In genomic region chr17:35019894-35020293, GRCm38 (mm10) we compare ENCODE assay signal across 24 mouse cellular contexts. TPM values are rescaled to one million over a fixed set of nuclear protein-coding genes. Genes with fewer than 3 reads are reported as not detected.
DNase-seq lines count a peak whose midpoint lies in the region; ATAC-seq and TF ChIP-seq lines count a peak whose summit lies in the region.
"Had no signal": no experiment of that assay in that cellular context is flagged by ENCODE, and none has a peak within 500 bp of the region (broad histone marks: within the 10 kb centered on the region; RNA-seq: fewer than 3 reads in every experiment).

No protein-coding gene starts in this region.

- WGBS in forebrain, embryonic 11.5 days = 76% methylated on average over 11 of the region's 11 CpGs
- WGBS in forebrain, embryonic 15.5 days = 75% methylated on average over 11 of the region's 11 CpGs
- WGBS in liver, postnatal 0 days (ENCODE audit: insufficient replicate concordance) = 81% methylated on average over 11 of the region's 11 CpGs
- 81% methylated on average over 11 of the region's 11 CpGs for WGBS in liver, embryonic 12.5 days (ENCODE audit: insufficient replicate concordance)
- 82% methylated on average over 11 of the region's 11 CpGs for WGBS in embryonic facial prominence, embryonic 10.5 days

- no peak overlapping the region for H3K9ac ChIP-seq in forebrain, embryonic 11.5 days (ENCODE audit: low read length)
- H3K9ac ChIP-seq in forebrain, embryonic 15.5 days (replicated peaks) = no peak overlapping the region
- H3K9ac ChIP-seq in liver, postnatal 0 days (replicated peaks) = no peak overlapping the region
- no peak overlapping the region for H3K9ac ChIP-seq in liver, embryonic 12.5 days
- H3K9ac ChIP-seq: forebrain, embryonic 13.5 days; forebrain, postnatal 0 days; heart, embryonic 13.5 days; hindbrain, embryonic 12.5 days; hindbrain, embryonic 15.5 days; intestine, embryonic 15.5 days had no signal

- peaks cover 5% of the 10 kb centered on the region for H3K36me3 ChIP-seq in forebrain, embryonic 11.5 days (ENCODE audit: control insufficient read depth, insufficient read depth, low read length)
- H3K36me3 ChIP-seq in forebrain, embryonic 15.5 days = peaks cover 18% of the 10 kb centered on the region
- peaks cover 17% of the 10 kb centered on the region for H3K36me3 ChIP-seq in liver, postnatal 0 days (replicated peaks; ENCODE audit: insufficient read depth, low read length)
- peaks cover 23% of the 10 kb centered on the region for H3K36me3 ChIP-seq in liver, embryonic 12.5 days
- H3K36me3 ChIP-seq in E14TG2a.4 (ENCODE audit: insufficient read depth, low read length) = peaks cover 30% of the 10 kb centered on the region
- peaks cover 35% of the 10 kb centered on the region for H3K36me3 ChIP-seq in embryonic facial prominence, embryonic 10.5 days (replicated peaks)

- no peaks in the 10 kb centered on the region for H3K27me3 ChIP-seq in forebrain, embryonic 11.5 days (ENCODE audit: control insufficient read depth, insufficient read depth, low read length)
- no peaks in the 10 kb centered on the region for H3K27me3 ChIP-seq in forebrain, embryonic 15.5 days
- H3K27me3 ChIP-seq in liver, postnatal 0 days (ENCODE audit: insufficient read depth, low read length) = 0 out of 2 replicates have a peak, but pooled peaks cover 3% of the 10 kb centered on the region
- 0 out of 2 replicates have a peak, but pooled peaks cover 3% of the 10 kb centered on the region for H3K27me3 ChIP-seq in liver, embryonic 12.5 days (replicated peaks)
- H3K27me3 ChIP-seq in E14TG2a.4 (ENCODE audit: insufficient read depth, low read length) = peaks cover 19% of the 10 kb centered on the region
- H3K27me3 ChIP-seq in embryonic facial prominence, embryonic 10.5 days (replicated peaks; ENCODE audit: low read depth, poor library complexity, severe bottlenecking) = no peaks in the 10 kb centered on the region
- H3K27me3 ChIP-seq: forebrain, embryonic 13.5 days; hindbrain, embryonic 12.5 days; hindbrain, embryonic 15.5 days; intestine, embryonic 15.5 days had no signal

- DNase-seq in forebrain, embryonic 11.5 days (ENCODE audit: low spot score) = peak; percentile 55
- DNase-seq in liver, postnatal 0 days = peak; percentile 13
- no peak for DNase-seq in embryonic facial prominence, embryonic 10.5 days (ENCODE audit: low spot score)
- no peak for DNase-seq in embryo, embryonic 9.5 days (ENCODE audit: extremely low spot score)
- DNase-seq: adrenal gland, adult 8-10 months; adrenal gland, postnatal 25 days; forebrain, postnatal 0 days; gastrocnemius, postnatal 14 days; heart, adult 18-20 months; heart, postnatal 14 days; heart, postnatal 4 days; kidney, adult 18-20 months had no signal

- no peak for TF ChIP-seq EP300 in liver, postnatal 0 days (IDR thresholded peaks at IDR 0.05; ENCODE audit: low read depth)

- no peaks in the 10 kb centered on the region for H3K9me3 ChIP-seq in forebrain, embryonic 11.5 days (ENCODE audit: control insufficient read depth, low read length)
- H3K9me3 ChIP-seq in forebrain, embryonic 15.5 days = no peaks in the 10 kb centered on the region
- H3K9me3 ChIP-seq in liver, postnatal 0 days (ENCODE audit: low read length) = no peaks in the 10 kb centered on the region
- no peaks in the 10 kb centered on the region for H3K9me3 ChIP-seq in liver, embryonic 12.5 days (replicated peaks)
- H3K9me3 ChIP-seq in E14TG2a.4 (ENCODE audit: low read length) = no peaks in the 10 kb centered on the region
- H3K9me3 ChIP-seq in embryonic facial prominence, embryonic 10.5 days = no peaks in the 10 kb centered on the region
- H3K9me3 ChIP-seq: forebrain, embryonic 13.5 days; heart, embryonic 10.5 days; heart, embryonic 13.5 days; hindbrain, embryonic 12.5 days; hindbrain, embryonic 15.5 days; intestine, embryonic 15.5 days had no signal

- TF ChIP-seq CTCF in liver, postnatal 0 days (IDR thresholded peaks at IDR 0.05; ENCODE audit: low read depth) = no peak
- TF ChIP-seq CTCF in E14TG2a.4 (conservative IDR thresholded peaks at IDR 0.05; ENCODE audit: low read length) = no peak

- H3K27ac ChIP-seq in forebrain, embryonic 11.5 days (ENCODE audit: low read depth, low read length) = no peak overlapping the region
- no peak overlapping the region for H3K27ac ChIP-seq in forebrain, embryonic 15.5 days (replicated peaks)
- no peak overlapping the region for H3K27ac ChIP-seq in liver, postnatal 0 days (ENCODE audit: low read depth)
- H3K27ac ChIP-seq in liver, embryonic 12.5 days = no peak overlapping the region
- no peak overlapping the region for H3K27ac ChIP-seq in embryonic facial prominence, embryonic 10.5 days (replicated peaks)
- H3K27ac ChIP-seq: forebrain, embryonic 13.5 days; gastrocnemius, adult 2 months; heart, embryonic 10.5 days; heart, embryonic 13.5 days; hindbrain, embryonic 12.5 days; hindbrain, embryonic 15.5 days; intestine, embryonic 15.5 days had no signal

- ATAC-seq in forebrain, embryonic 11.5 days (replicated peaks; ENCODE audit: low FRiP score) = no peak
- ATAC-seq in forebrain, embryonic 15.5 days (replicated peaks) = no peak
- no peak for ATAC-seq in liver, postnatal 0 days
- no peak for ATAC-seq in liver, embryonic 12.5 days
- ATAC-seq: activated CD4-positive, CD25-positive, alpha-beta regulatory T cell, adult 4 months; CD4-positive, CD25-positive, alpha-beta regulatory T cell, adult 4 months; forebrain, embryonic 13.5 days; forebrain, postnatal 0 days; intestine, embryonic 15.5 days had no signal

- peaks cover 6% of the 10 kb centered on the region for H3K4me1 ChIP-seq in forebrain, embryonic 11.5 days (replicated peaks; ENCODE audit: control insufficient read depth, insufficient read depth, low read length)
- H3K4me1 ChIP-seq in forebrain, embryonic 15.5 days = peaks cover 13% of the 10 kb centered on the region
- peaks cover 25% of the 10 kb centered on the region for H3K4me1 ChIP-seq in liver, postnatal 0 days (ENCODE audit: insufficient read depth)
- H3K4me1 ChIP-seq in liver, embryonic 12.5 days = peaks cover 65% of the 10 kb centered on the region
- H3K4me1 ChIP-seq in E14TG2a.4 (replicated peaks; ENCODE audit: low read depth, low read length) = peaks cover 80% of the 10 kb centered on the region
- H3K4me1 ChIP-seq in embryonic facial prominence, embryonic 10.5 days = peaks cover 33% of the 10 kb centered on the region

- H3K4me3 ChIP-seq in forebrain, embryonic 11.5 days (ENCODE audit: low read depth, low read length) = no peak overlapping the region
- H3K4me3 ChIP-seq in forebrain, embryonic 15.5 days = no peak overlapping the region
- H3K4me3 ChIP-seq in liver, postnatal 0 days (ENCODE audit: low read depth, low read length) = no peak overlapping the region
- no peak overlapping the region for H3K4me3 ChIP-seq in liver, embryonic 12.5 days
- peak overlapping the region; percentile 13; the same call in 1 of the 2 replicates for H3K4me3 ChIP-seq in E14TG2a.4 (replicated peaks; ENCODE audit: low read length)
- H3K4me3 ChIP-seq in embryonic facial prominence, embryonic 10.5 days = peak overlapping the region; percentile 25; the same call in 1 of the 2 replicates
- H3K4me3 ChIP-seq: forebrain, embryonic 13.5 days; gastrocnemius, adult 2 months; heart, embryonic 10.5 days; heart, embryonic 13.5 days; hindbrain, embryonic 12.5 days; hindbrain, embryonic 15.5 days; intestine, embryonic 15.5 days had no signal

- H3K4me2 ChIP-seq in forebrain, embryonic 11.5 days (ENCODE audit: low read depth, low read length, severe bottlenecking) = no peak overlapping the region
- H3K4me2 ChIP-seq in forebrain, embryonic 15.5 days (replicated peaks) = no peak overlapping the region
- no peak overlapping the region for H3K4me2 ChIP-seq in liver, postnatal 0 days (ENCODE audit: low read depth, low read length)
- H3K4me2 ChIP-seq in liver, embryonic 12.5 days = no peak overlapping the region
- H3K4me2 ChIP-seq: forebrain, embryonic 13.5 days; heart, embryonic 13.5 days; hindbrain, embryonic 12.5 days; hindbrain, embryonic 15.5 days; intestine, embryonic 15.5 days had no signal

RNA-seq across cellular contexts. Expression of gene Vwa7, which starts 3.5 kb away (rescaled TPM):
- polyA plus RNA-seq in forebrain, embryonic 11.5 days (2014; fragmentation: Nextera tagmentation; extraction: Ambion mirVana) = 0.15 and 0.27 TPM in 2 replicates
- polyA plus RNA-seq in forebrain, embryonic 15.5 days (2015; fragmentation: Nextera tagmentation; extraction: Ambion mirVana) = 0.14 and 0.28 TPM in 2 replicates
- polyA plus RNA-seq in liver, postnatal 0 days (2015; fragmentation: Nextera tagmentation; extraction: Ambion mirVana) = 0.09 and 0.12 TPM in 2 replicates
- polyA plus RNA-seq in liver, embryonic 12.5 days (2016; fragmentation: Nextera tagmentation; extraction: Ambion mirVana) = 0.10 and 0.15 TPM in 2 replicates
- 0.18 and 0.21 TPM in 2 replicates for polyA plus RNA-seq in embryonic facial prominence, embryonic 10.5 days (2016; fragmentation: Nextera tagmentation; extraction: Ambion mirVana)

RNA-seq across cellular contexts. Expression of gene Sapcd1, which starts 7.9 kb away (rescaled TPM):
- polyA plus RNA-seq in forebrain, embryonic 11.5 days (2014; fragmentation: Nextera tagmentation; extraction: Ambion mirVana) = 4.0 and 4.1 TPM in 2 replicates
- 5.8 and 5.9 TPM in 2 replicates for polyA plus RNA-seq in forebrain, embryonic 15.5 days (2015; fragmentation: Nextera tagmentation; extraction: Ambion mirVana)
- 3.3 and 4.1 TPM in 2 replicates for polyA plus RNA-seq in liver, postnatal 0 days (2015; fragmentation: Nextera tagmentation; extraction: Ambion mirVana)
- 2.8 and 3.4 TPM in 2 replicates for polyA plus RNA-seq in liver, embryonic 12.5 days (2016; fragmentation: Nextera tagmentation; extraction: Ambion mirVana)
- 4.2 and 5.6 TPM in 2 replicates for polyA plus RNA-seq in embryonic facial prominence, embryonic 10.5 days (2016; fragmentation: Nextera tagmentation; extraction: Ambion mirVana)

RNA-seq across cellular contexts. Expression of gene Vars, which starts 19.1 kb away (rescaled TPM):
- polyA plus RNA-seq in forebrain, embryonic 11.5 days (2014; fragmentation: Nextera tagmentation; extraction: Ambion mirVana) = 169 and 174 TPM in 2 replicates
- polyA plus RNA-seq in forebrain, embryonic 15.5 days (2015; fragmentation: Nextera tagmentation; extraction: Ambion mirVana) = 82.9 and 88.6 TPM in 2 replicates
- polyA plus RNA-seq in liver, postnatal 0 days (2015; fragmentation: Nextera tagmentation; extraction: Ambion mirVana) = 38.0 and 43.8 TPM in 2 replicates
- polyA plus RNA-seq in liver, embryonic 12.5 days (2016; fragmentation: Nextera tagmentation; extraction: Ambion mirVana) = 208 and 211 TPM in 2 replicates
- polyA plus RNA-seq in embryonic facial prominence, embryonic 10.5 days (2016; fragmentation: Nextera tagmentation; extraction: Ambion mirVana) = 197 and 223 TPM in 2 replicates

RNA-seq across cellular contexts. Expression of gene Msh5, which starts 26.7 kb away (rescaled TPM):
- polyA plus RNA-seq in forebrain, embryonic 11.5 days (2014; fragmentation: Nextera tagmentation; extraction: Ambion mirVana) = 5.8 and 7.9 TPM in 2 replicates
- 2.8 and 3.2 TPM in 2 replicates for polyA plus RNA-seq in forebrain, embryonic 15.5 days (2015; fragmentation: Nextera tagmentation; extraction: Ambion mirVana)
- 3.8 and 4.2 TPM in 2 replicates for polyA plus RNA-seq in liver, postnatal 0 days (2015; fragmentation: Nextera tagmentation; extraction: Ambion mirVana)
- polyA plus RNA-seq in liver, embryonic 12.5 days (2016; fragmentation: Nextera tagmentation; extraction: Ambion mirVana) = 4.0 and 4.8 TPM in 2 replicates
- 3.9 and 4.4 TPM in 2 replicates for polyA plus RNA-seq in embryonic facial prominence, embryonic 10.5 days (2016; fragmentation: Nextera tagmentation; extraction: Ambion mirVana)

RNA-seq across cellular contexts. Expression of gene Clic1, which starts 29.9 kb away (rescaled TPM):
- polyA plus RNA-seq in forebrain, embryonic 11.5 days (2014; fragmentation: Nextera tagmentation; extraction: Ambion mirVana) = 67.7 and 74.5 TPM in 2 replicates
- 98.4 and 100 TPM in 2 replicates for polyA plus RNA-seq in forebrain, embryonic 15.5 days (2015; fragmentation: Nextera tagmentation; extraction: Ambion mirVana)
- polyA plus RNA-seq in liver, postnatal 0 days (2015; fragmentation: Nextera tagmentation; extraction: Ambion mirVana) = 98.6 and 102 TPM in 2 replicates
- polyA plus RNA-seq in liver, embryonic 12.5 days (2016; fragmentation: Nextera tagmentation; extraction: Ambion mirVana) = 160 and 162 TPM in 2 replicates
- polyA plus RNA-seq in embryonic facial prominence, embryonic 10.5 days (2016; fragmentation: Nextera tagmentation; extraction: Ambion mirVana) = 190 and 191 TPM in 2 replicates

Comparison
In these comparisons a context has a peak if more than half of its experiments do, and no peak if none do; other contexts are left out.
1. DNase-seq: peak in forebrain, embryonic 11.5 days (single experiment) and liver, postnatal 0 days (single experiment); none in embryonic facial prominence, embryonic 10.5 days (single experiment) and embryo, embryonic 9.5 days (single experiment).
2. H3K4me3 ChIP-seq: peak in E14TG2a.4 (single experiment) and embryonic facial prominence, embryonic 10.5 days (single experiment); none in forebrain, embryonic 11.5 days (single experiment), forebrain, embryonic 15.5 days (single experiment), liver, postnatal 0 days (single experiment) and liver, embryonic 12.5 days (single experiment).